Mouse (Mus musculus) liver, embryonic 15.5 days (tissue): ENCODE results near the gene Il13ra2. TPM values are rescaled to one million over a fixed set of nuclear protein-coding genes. Genes with fewer than 3 reads are reported as not detected.
"Not testable (repeated sequence)": the region's sequence is repeated elsewhere in the genome, so short reads cannot be mapped to it uniquely, and the experiment has no call there.

Source experiments
- ATAC-seq: fragments of 200-750 bp; cut with Nextera tagmentation; 2 replicates; pipeline ENCODE4 v1.8.0; 2017; ENCODE audit warnings: moderate number of reproducible peaks, mild to moderate bottlenecking, moderate library complexity; ENCODE audit not compliant: insufficient read depth
- H3K27ac ChIP-seq: fragments of 300-500 bp; sonication (generic); replicated peaks from 2 replicates; pipeline ENCODE4 v1.5.1; 2015; ENCODE audit warnings: mild to moderate bottlenecking, inconsistent platforms
- H3K27me3 ChIP-seq: fragments of 300-500 bp; sonication (generic); 2 replicates; pipeline ENCODE4 v1.6.1; 2015; ENCODE audit warnings: mild to moderate bottlenecking, inconsistent platforms
- H3K36me3 ChIP-seq: fragments of 300-500 bp; sonication (generic); replicated peaks from 2 replicates; pipeline ENCODE4 v1.6.1; 2015; ENCODE audit warnings: moderate library complexity, mild to moderate bottlenecking, inconsistent platforms
- H3K4me1 ChIP-seq: fragments of 300-500 bp; sonication (generic); replicated peaks from 2 replicates; pipeline ENCODE4 v1.6.1; 2015; ENCODE audit warnings: inconsistent platforms
- H3K4me2 ChIP-seq: fragments of 300-500 bp; sonication (generic); 2 replicates; pipeline ENCODE4 v1.6.1; 2015; ENCODE audit warnings: moderate library complexity, mild to moderate bottlenecking, inconsistent platforms
- H3K4me3 ChIP-seq: fragments of 300-500 bp; sonication (generic); replicated peaks from 2 replicates; pipeline ENCODE4 v1.5.1; 2015; ENCODE audit warnings: mild to moderate bottlenecking, inconsistent platforms
- H3K9ac ChIP-seq: fragments of 300-500 bp; sonication (generic); 2 replicates; pipeline ENCODE4 v1.6.1; 2015; ENCODE audit warnings: moderate library complexity, mild to moderate bottlenecking, inconsistent platforms
- H3K9me3 ChIP-seq: fragments of 300-500 bp; sonication (generic); replicated peaks from 2 replicates; pipeline ENCODE4 v1.6.1; 2016; ENCODE audit warnings: inconsistent platforms
- WGBS: fragments of 180-500 bp; shearing (Covaris S2); methylation state at CpG from one replicate; pipeline ENCODE4 v1.1.7; 2015; ENCODE audit warnings: mixed read lengths; ENCODE audit not compliant: insufficient replicate concordance; 5-methylcytosine and 5-hydroxymethylcytosine counted together
- polyA plus RNA-seq: library from polyadenylated mRNA; unstranded; fragments of >200 nt; fragmentation: Nextera tagmentation; extraction: Ambion mirVana; gene quantifications from 2 replicates; pipeline ENCODE4 v1.2.1, GENCODE M21; 2015

The Il13ra2 gene
- polyA plus RNA-seq: not detected in 2 replicates

GRCm38 (mm10) chrX:147429129-147429528, at the start of gene Il13ra2:
TSS of gene Il13ra2 (minus strand) at chrX:147429192.
- Histone ChIP-seq H3K27ac (no peak within 1 kb of the TSS), H3K4me1 (no peaks in the 10 kb centered on the region), H3K27me3 (no peaks in the 10 kb centered on the region), H3K9me3 (no peaks in the 10 kb centered on the region), H3K4me2 (no peak within 1 kb of the TSS), H3K36me3 (no peaks in the 10 kb centered on the region), H3K9ac (no peak within 1 kb of the TSS), H3K4me3 (no peak within 1 kb of the TSS)
- 28% methylated on average over 1 of the region's 1 CpGs for WGBS
- no peak for ATAC-seq

GRCm38 (mm10) chrX:147453610-147454009, 24.6 kb upstream of the Il13ra2 start, which contains the start of gene Vmn1r239-ps:
TSS of gene Vmn1r239-ps (minus strand) at chrX:147453710.
- H3K27me3 ChIP-seq, H3K4me2 ChIP-seq, H3K4me3 ChIP-seq, H3K9me3 ChIP-seq, H3K27ac ChIP-seq, H3K4me1 ChIP-seq, H3K9ac ChIP-seq, ATAC-seq, H3K36me3 ChIP-seq: not testable (repeated sequence)
- 39% methylated on average over 1 of the region's 1 CpGs for WGBS

- no peaks in the 10 kb centered on the region for H3K27me3 ChIP-seq
- H3K27ac ChIP-seq: no peak overlapping the region
- no peak overlapping the region for H3K4me3 ChIP-seq
- no peak for ATAC-seq
- WGBS: 68% methylated on average over 4 of the region's 4 CpGs
- no peak overlapping the region for H3K4me2 ChIP-seq
- H3K9me3 ChIP-seq: no peaks in the 10 kb centered on the region
- no peaks in the 10 kb centered on the region for H3K36me3 ChIP-seq
- H3K4me1 ChIP-seq: no peaks in the 10 kb centered on the region
- H3K9ac ChIP-seq: no peak overlapping the region
Measured at GRCm38 (mm10) chrX:147443386-147443785, 14.4 kb upstream of the Il13ra2 start.

- no peaks in the 10 kb centered on the region for H3K4me1 ChIP-seq
- H3K27ac ChIP-seq: no peak overlapping the region
- no peak overlapping the region for H3K9ac ChIP-seq
- no peaks in the 10 kb centered on the region for H3K27me3 ChIP-seq
- H3K9me3 ChIP-seq: no peaks in the 10 kb centered on the region
- ATAC-seq: no peak
- no peaks in the 10 kb centered on the region for H3K36me3 ChIP-seq
- no peak overlapping the region for H3K4me3 ChIP-seq
- no peak overlapping the region for H3K4me2 ChIP-seq
- 55% methylated on average over 2 of the region's 2 CpGs for WGBS
Measured at GRCm38 (mm10) chrX:147435400-147435799, 6.4 kb upstream of the Il13ra2 start.

GRCm38 (mm10) chrX:147429753-147430152, 761 bp upstream of the Il13ra2 start:
- no peaks in the 10 kb centered on the region for H3K9me3 ChIP-seq
- no peaks in the 10 kb centered on the region for H3K4me1 ChIP-seq
- H3K4me3 ChIP-seq: no peak overlapping the region
- no peak overlapping the region for H3K27ac ChIP-seq
- H3K27me3 ChIP-seq: no peaks in the 10 kb centered on the region
- ATAC-seq: no peak
- no peak overlapping the region for H3K4me2 ChIP-seq
- H3K9ac ChIP-seq: no peak overlapping the region
- H3K36me3 ChIP-seq: no peaks in the 10 kb centered on the region
- 36% methylated on average over 1 of the region's 1 CpGs for WGBS

- WGBS: 50% methylated on average over 1 of the region's 1 CpGs
- Histone ChIP-seq H3K4me3 (no peak overlapping the region), H3K36me3 (no peaks in the 10 kb centered on the region), H3K4me1 (no peaks in the 10 kb centered on the region), H3K27me3 (no peaks in the 10 kb centered on the region), H3K9ac (no peak overlapping the region), H3K9me3 (no peaks in the 10 kb centered on the region), H3K4me2 (no peak overlapping the region), H3K27ac (no peak overlapping the region)
- ATAC-seq: no peak
Measured at GRCm38 (mm10) chrX:147393446-147393845, 35.5 kb downstream of the Il13ra2 start.

- Histone ChIP-seq H3K27ac (no peak overlapping the region), H3K4me1 (no peaks in the 10 kb centered on the region), H3K36me3 (no peaks in the 10 kb centered on the region), H3K4me2 (no peak overlapping the region), H3K9ac (no peak overlapping the region), H3K27me3 (no peaks in the 10 kb centered on the region), H3K4me3 (no peak overlapping the region), H3K9me3 (no peaks in the 10 kb centered on the region)
- ATAC-seq: no peak
- WGBS: 65% methylated on average over 2 of the region's 2 CpGs
Measured at GRCm38 (mm10) chrX:147349167-147349566, 79.8 kb downstream of the Il13ra2 start.

Other genes with a start within 250 kb of the Il13ra2 start
- not detected in 2 replicates for gene Vmn1r239-ps, start 24.5 kb upstream of the Il13ra2 start, polyA plus RNA-seq
- 0.12 TPM in 2 replicates for gene Lrch2, start 124.9 kb upstream of the Il13ra2 start, polyA plus RNA-seq